Comparison of ENCODE assay signal across 27 mouse cellular contexts in genomic region chr17:51239465-51239864, GRCm38 (mm10).
DNase-seq lines count a peak whose midpoint lies in the region; ATAC-seq and TF ChIP-seq lines count a peak whose summit lies in the region.
"Had no signal": no experiment of that assay in that cellular context is flagged by ENCODE, and none has a peak within 500 bp of the region (broad histone marks: within the 10 kb centered on the region; RNA-seq: fewer than 3 reads in every experiment).

No protein-coding gene starts in this region.

- no peaks in the 10 kb centered on the region for H3K4me1 ChIP-seq in lung, embryonic 14.5 days (ENCODE audit: insufficient read depth)
- H3K4me1 ChIP-seq: heart, embryonic 10.5 days; heart, embryonic 15.5 days; hindbrain, embryonic 13.5 days; limb, embryonic 10.5 days; limb, embryonic 15.5 days; neural tube, embryonic 15.5 days had no signal

- H3K9me3 ChIP-seq in lung, embryonic 14.5 days (ENCODE audit: low read depth, low read length), result no peaks in the 10 kb centered on the region
- H3K9me3 ChIP-seq: heart, embryonic 10.5 days; heart, embryonic 15.5 days; hindbrain, embryonic 13.5 days; limb, embryonic 10.5 days; limb, embryonic 15.5 days; neural tube, embryonic 15.5 days had no signal

- H3K27me3 ChIP-seq in lung, embryonic 14.5 days (ENCODE audit: insufficient read depth, low read length), result no peaks in the 10 kb centered on the region
- H3K27me3 ChIP-seq: heart, embryonic 15.5 days; hindbrain, embryonic 13.5 days; limb, embryonic 15.5 days; neural tube, embryonic 15.5 days had no signal

- H3K9ac ChIP-seq in lung, embryonic 14.5 days, result no peak overlapping the region
- H3K9ac ChIP-seq: heart, embryonic 15.5 days; hindbrain, embryonic 13.5 days; limb, embryonic 15.5 days; liver, embryonic 14.5 days; neural tube, embryonic 15.5 days had no signal

- no peak overlapping the region for H3K4me2 ChIP-seq in lung, embryonic 14.5 days
- H3K4me2 ChIP-seq: heart, embryonic 15.5 days; hindbrain, embryonic 13.5 days; limb, embryonic 15.5 days; neural tube, embryonic 15.5 days had no signal

- TF ChIP-seq CTCF in lung, embryonic 14.5 days (IDR thresholded peaks at IDR 0.05; ENCODE audit: low read depth), result no peak

- WGBS in lung, embryonic 14.5 days, result 47% methylated on average over 3 of the region's 3 CpGs

- no peak overlapping the region for H3K27ac ChIP-seq in lung, embryonic 14.5 days (ENCODE audit: low read depth)
- H3K27ac ChIP-seq: heart, embryonic 10.5 days; heart, embryonic 15.5 days; hindbrain, embryonic 13.5 days; limb, embryonic 10.5 days; limb, embryonic 15.5 days; liver, embryonic 14.5 days; neural tube, embryonic 15.5 days had no signal

- no peaks in the 10 kb centered on the region for H3K36me3 ChIP-seq in lung, embryonic 14.5 days (ENCODE audit: insufficient read depth)
- H3K36me3 ChIP-seq: heart, embryonic 10.5 days; heart, embryonic 15.5 days; hindbrain, embryonic 13.5 days; limb, embryonic 10.5 days; limb, embryonic 15.5 days; neural tube, embryonic 15.5 days had no signal

- no peak overlapping the region for H3K4me3 ChIP-seq in lung, embryonic 14.5 days (ENCODE audit: low read depth, low read length)
- H3K4me3 ChIP-seq: erythroblast, embryonic 14.5 days; heart, embryonic 10.5 days; heart, embryonic 15.5 days; hindbrain, embryonic 13.5 days; limb, embryonic 10.5 days; limb, embryonic 15.5 days; neural tube, embryonic 15.5 days had no signal

- DNase-seq in lung, embryonic 14.5 days, result peak; percentile 3
- no peak for DNase-seq in lung, postnatal 14 days
- DNase-seq in 416B (ENCODE audit: low read depth), result peak; percentile 65
- peak; percentile 7 to 22 for DNase-seq in thymus, postnatal 36 days
- DNase-seq in right cerebral cortex, adult 18-20 months, result no peak
- no peak for DNase-seq in adrenal gland, adult 2 months
- DNase-seq: adrenal gland, postnatal 25 days; cerebellum, adult 18-20 months; cerebellum, postnatal 10 days; kidney, adult 9 months; kidney, postnatal 10 days; lung, adult 2 months; lung, postnatal 36 days; midbrain, embryonic 14.5 days; retina, postnatal 1 day; spleen, adult 18-20 months had no signal

- ATAC-seq in lung, embryonic 14.5 days (ENCODE audit: insufficient read depth), result no peak
- ATAC-seq in granulocyte monocyte progenitor cell, adult 5-6 weeks (replicated peaks; ENCODE audit: poor library complexity, severe bottlenecking), result peak; percentile 91
- ATAC-seq: forebrain, embryonic 16.5 days; intestine, postnatal 0 days had no signal

Comparison
In these comparisons a context has a peak if more than half of its experiments do, and no peak if none do; other contexts are left out.
1. DNase-seq: peak in lung, embryonic 14.5 days (single experiment), 416B (single experiment) and thymus, postnatal 36 days (2 of 2); none in lung, postnatal 14 days (single experiment), right cerebral cortex, adult 18-20 months (single experiment) and adrenal gland, adult 2 months (single experiment).